Comparison of ENCODE assay signal across 13 mouse cellular contexts in the genomic region with DNA sequence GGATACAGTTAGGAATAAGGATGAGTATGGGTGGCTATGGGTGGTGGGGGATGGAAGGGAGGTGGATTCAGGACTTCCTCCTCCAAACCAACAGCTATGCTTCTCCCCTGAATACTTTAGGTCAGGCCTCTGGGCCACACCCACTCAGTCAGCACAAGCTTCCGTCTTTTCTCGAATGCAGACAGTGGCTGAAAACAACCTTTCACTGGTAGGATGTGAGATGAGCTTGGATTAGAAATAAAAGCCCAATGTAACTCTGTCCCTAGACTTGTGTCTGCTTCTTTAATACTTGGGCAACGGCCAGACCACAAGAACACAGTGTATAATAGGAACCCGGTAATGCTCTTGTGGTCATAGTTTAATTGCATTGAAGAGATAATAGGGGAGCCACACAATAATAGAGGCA. TPM values are rescaled to one million over a fixed set of nuclear protein-coding genes. Genes with fewer than 3 reads are reported as not detected.
DNase-seq lines count a peak whose midpoint lies in the region; ATAC-seq lines count a peak whose summit lies in the region.
"Had no signal": no experiment of that assay in that cellular context is flagged by ENCODE, and none has a peak within 500 bp of the region (broad histone marks: within the 10 kb centered on the region; RNA-seq: fewer than 3 reads in every experiment).

No protein-coding gene starts in this region.

- H3K9ac ChIP-seq in embryonic facial prominence, embryonic 15.5 days, result no peak overlapping the region
- H3K9ac ChIP-seq: forebrain, embryonic 13.5 days; neural tube, embryonic 15.5 days had no signal

- ATAC-seq in embryonic facial prominence, embryonic 15.5 days (ENCODE audit: insufficient number of reproducible peaks, low FRiP score, low TSS enrichment, low read depth), result peak; percentile 54
- ATAC-seq in megakaryocyte, adult 5-6 weeks (ENCODE audit: poor library complexity, severe bottlenecking), result peak; percentile 98
- ATAC-seq: forebrain, embryonic 13.5 days; Patski had no signal

- WGBS in embryonic facial prominence, embryonic 15.5 days, result 47% methylated on average over 4 of the region's 4 CpGs

- no peak overlapping the region for H3K4me3 ChIP-seq in embryonic facial prominence, embryonic 15.5 days (replicated peaks)
- H3K4me3 ChIP-seq: forebrain, embryonic 13.5 days; hindbrain, embryonic 10.5 days; midbrain, embryonic 10.5 days; neural tube, embryonic 15.5 days had no signal

- H3K4me2 ChIP-seq in embryonic facial prominence, embryonic 15.5 days (replicated peaks), result no peak overlapping the region
- H3K4me2 ChIP-seq: forebrain, embryonic 13.5 days; neural tube, embryonic 15.5 days had no signal

- no peaks in the 10 kb centered on the region for H3K36me3 ChIP-seq in embryonic facial prominence, embryonic 15.5 days
- H3K36me3 ChIP-seq: hindbrain, embryonic 10.5 days; midbrain, embryonic 10.5 days; neural tube, embryonic 15.5 days had no signal

- no peaks in the 10 kb centered on the region for H3K27me3 ChIP-seq in embryonic facial prominence, embryonic 15.5 days
- H3K27me3 ChIP-seq: forebrain, embryonic 13.5 days; neural tube, embryonic 15.5 days had no signal

- H3K4me1 ChIP-seq in embryonic facial prominence, embryonic 15.5 days, result no peaks in the 10 kb centered on the region

- no peak overlapping the region for H3K27ac ChIP-seq in embryonic facial prominence, embryonic 15.5 days (replicated peaks)
- H3K27ac ChIP-seq: forebrain, embryonic 13.5 days; hindbrain, embryonic 10.5 days; neural tube, embryonic 15.5 days had no signal

- no peaks in the 10 kb centered on the region for H3K9me3 ChIP-seq in embryonic facial prominence, embryonic 15.5 days (replicated peaks)
- H3K9me3 ChIP-seq: forebrain, embryonic 13.5 days; hindbrain, embryonic 10.5 days; midbrain, embryonic 10.5 days; neural tube, embryonic 15.5 days had no signal

- DNase-seq in urinary bladder, postnatal 14 days (ENCODE audit: low spot score), result peak; percentile 10
- DNase-seq in urinary bladder, postnatal 25 days (ENCODE audit: low spot score), result no peak
- DNase-seq in ovary, adult 18-20 months (ENCODE audit: low spot score), result no peak
- DNase-seq in left cerebral cortex, adult 11 months (ENCODE audit: low spot score), result no peak
- no peak for DNase-seq in urinary bladder, postnatal 10 days (ENCODE audit: low spot score)
- DNase-seq: left cerebral cortex, postnatal 4 days had no signal

RNA-seq across cellular contexts. Expression of gene Tmem229b, which starts 10.6 kb away (rescaled TPM):
- polyA plus RNA-seq in embryonic facial prominence, embryonic 15.5 days (2015; fragmentation: Nextera tagmentation; extraction: Ambion mirVana), result 10.3 and 11.8 TPM in 2 replicates
- total RNA-seq in megakaryocyte, adult 5-6 weeks (2015), result 49.1 and 55.5 TPM in 2 replicates
- 67.2 and 70.6 TPM in 2 replicates for total RNA-seq in megakaryocyte, adult 5-6 weeks (2017)

RNA-seq across cellular contexts. Expression of gene Plekhh1, which starts 11.0 kb away (rescaled TPM):
- polyA plus RNA-seq in embryonic facial prominence, embryonic 15.5 days (2015; fragmentation: Nextera tagmentation; extraction: Ambion mirVana), result 4.0 and 4.2 TPM in 2 replicates
- 0.76 and 0.96 TPM in 2 replicates for total RNA-seq in megakaryocyte, adult 5-6 weeks (2015)
- 0.37 and 0.98 TPM in 2 replicates for total RNA-seq in megakaryocyte, adult 5-6 weeks (2017)
